Mouse (Mus musculus) hindbrain, postnatal 0 days (tissue): ENCODE data around the gene Cldn34b4. TPM values are rescaled to one million over a fixed set of nuclear protein-coding genes. Genes with fewer than 3 reads are reported as not detected.

Source experiments
- ATAC-seq: fragments of 200-750 bp; cut with Nextera tagmentation; 2 replicates; pipeline ENCODE4 v1.8.0; 2017; ENCODE audit warnings: mild to moderate bottlenecking, moderate TSS enrichment, moderate library complexity
- DNase-seq: peaks from one replicate; pipeline ENCODE4 v3.0.0-alpha.2; 2015; ENCODE audit warnings: low spot score
- H3K27ac ChIP-seq: fragments of 300-500 bp; sonication (generic); 2 replicates; pipeline ENCODE4 v1.5.1; 2014; ENCODE audit warnings: mild to moderate bottlenecking
- H3K27me3 ChIP-seq: fragments of 300-500 bp; sonication (generic); 2 replicates; pipeline ENCODE4 v1.6.1; 2014; ENCODE audit warnings: low read length, mixed read lengths; ENCODE audit not compliant: insufficient read depth
- H3K36me3 ChIP-seq: fragments of 300-500 bp; sonication (generic); 2 replicates; pipeline ENCODE4 v1.6.1; 2014; ENCODE audit warnings: low read length, mixed read lengths; ENCODE audit not compliant: insufficient read depth
- H3K4me1 ChIP-seq: fragments of 300-500 bp; sonication (generic); 2 replicates; pipeline ENCODE4 v1.6.1; 2014; ENCODE audit warnings: antibody characterized with exemption, low read length, mixed read lengths; ENCODE audit not compliant: insufficient read depth
- H3K4me2 ChIP-seq: fragments of 300-500 bp; sonication (generic); 2 replicates; pipeline ENCODE4 v1.6.1; 2014; ENCODE audit warnings: low read depth, mild to moderate bottlenecking, low read length, moderate library complexity, mixed read lengths
- H3K4me3 ChIP-seq: fragments of 300-500 bp; sonication (generic); 2 replicates; pipeline ENCODE4 v1.5.1; 2014; ENCODE audit warnings: low read length
- H3K9ac ChIP-seq: fragments of 300-500 bp; sonication (generic); replicated peaks from 2 replicates; pipeline ENCODE4 v1.6.1; 2014; ENCODE audit warnings: mild to moderate bottlenecking, low read length, moderate library complexity, mixed read lengths
- H3K9me3 ChIP-seq: fragments of 300-500 bp; sonication (generic); 2 replicates; pipeline ENCODE4 v1.6.1; 2016; ENCODE audit warnings: low read length, mixed read lengths
- CTCF ChIP-seq: IDR thresholded peaks from 2 replicates; pipeline ENCODE4 v1.5.1; 2016; ENCODE audit warnings: antibody characterized with exemption, control low read depth, low read depth
- WGBS: fragments of 180-500 bp; shearing (Covaris S2); extraction: QIAGEN DNeasy Blood & Tissue Kit; methylation state at CpG from one replicate; pipeline ENCODE4 v1.1.7; 2014; 5-methylcytosine and 5-hydroxymethylcytosine counted together
- polyA plus RNA-seq: library from polyadenylated mRNA; unstranded; fragments of >200 nt; fragmentation: Nextera tagmentation; extraction: Ambion mirVana; gene quantifications from 2 replicates; pipeline ENCODE4 v1.2.1, GENCODE M21; 2015
- total RNA-seq: library from RNA; depleted of rRNA; stranded (reverse); fragments of >200 nt; gene quantifications from 2 replicates; pipeline ENCODE4 v1.2.3, GENCODE M21; 2014; rRNA removed

The Cldn34b4 gene
- total RNA-seq = not detected in 2 replicates
- polyA plus RNA-seq = not detected in 2 replicates

- H3K36me3 ChIP-seq = no peaks in the 10 kb centered on the region
- ATAC-seq = no peak
- DNase-seq = no peak
- 81% methylated on average over 3 of the region's 3 CpGs for WGBS
- no peak within 1 kb of the TSS for H3K27ac ChIP-seq
- H3K9me3 ChIP-seq = no peaks in the 10 kb centered on the region
- no peak for TF ChIP-seq CTCF
- no peak within 1 kb of the TSS for H3K4me2 ChIP-seq
- no peak within 1 kb of the TSS for H3K9ac ChIP-seq
- no peak within 1 kb of the TSS for H3K4me3 ChIP-seq
- H3K4me1 ChIP-seq = no peaks in the 10 kb centered on the region
- H3K27me3 ChIP-seq = no peaks in the 10 kb centered on the region
These were observed at the start of gene Cldn34b4 for GRCm38 (mm10) chrX:76393050-76393449. Gene Cldn34b4 (plus strand): TSS chrX:76393350.

Other genes starting within 250 kb of the Cldn34b4 start
- not detected in 2 replicates for gene Cldn34b3, start 129.0 kb upstream of the Cldn34b4 start, total RNA-seq
- gene Cldn34b3, start 129.0 kb upstream of the Cldn34b4 start, polyA plus RNA-seq = not detected in 2 replicates
- gene Cldn34d, start 209.6 kb downstream of the Cldn34b4 start, total RNA-seq = not detected in 2 replicates
- not detected in 2 replicates for gene Cldn34d, start 209.6 kb downstream of the Cldn34b4 start, polyA plus RNA-seq